Mouse (Mus musculus): Measurements from ENCODE around the gene Ambra1.

DNA sequence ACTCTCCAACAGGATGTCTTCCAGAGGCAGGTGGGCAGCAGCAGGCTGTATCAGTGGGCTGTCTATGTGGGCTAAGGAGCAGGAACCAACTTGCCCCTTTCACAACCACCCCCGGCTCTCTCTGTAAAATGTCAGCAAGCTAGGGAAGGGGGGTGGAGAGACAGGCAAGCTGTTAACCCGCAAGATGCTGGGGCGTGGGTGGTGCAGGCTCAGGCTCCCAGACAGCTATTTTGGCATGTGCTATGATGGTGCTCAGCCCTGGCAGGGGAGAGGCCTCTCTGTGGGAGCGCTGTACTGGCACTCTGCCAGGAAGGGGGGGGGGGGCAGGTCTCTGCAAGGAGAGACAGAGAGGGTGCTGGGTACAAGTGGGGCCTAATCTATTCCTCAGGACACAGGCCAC is 227.2 kb downstream of the Ambra1 start:
- TF ChIP-seq CTCF (IDR thresholded peaks at IDR 0.05; ENCODE audit: control insufficient read depth, insufficient read depth, low read length): no peak
- TF ChIP-seq POLR2A (IDR thresholded peaks at IDR 0.05; ENCODE audit: borderline replicate concordance, control insufficient read depth, low read depth, low read length): no peak

Data from bone marrow, adult 2 months (tissue).